Mouse (Mus musculus) 3134 (cell line): ENCODE data around the gene Asl.
"Not testable (repeated sequence)": the region's sequence is repeated elsewhere in the genome, so short reads cannot be mapped to it uniquely, and the experiment has no call there.

Source experiments
- DNase-seq: peaks from one replicate; pipeline ENCODE4 v3.0.0-alpha.2; 2011; ENCODE audit warnings: low spot score; ENCODE audit not compliant: insufficient read length; ENCODE audit errors: extremely low read depth

Asl gene

DNA sequence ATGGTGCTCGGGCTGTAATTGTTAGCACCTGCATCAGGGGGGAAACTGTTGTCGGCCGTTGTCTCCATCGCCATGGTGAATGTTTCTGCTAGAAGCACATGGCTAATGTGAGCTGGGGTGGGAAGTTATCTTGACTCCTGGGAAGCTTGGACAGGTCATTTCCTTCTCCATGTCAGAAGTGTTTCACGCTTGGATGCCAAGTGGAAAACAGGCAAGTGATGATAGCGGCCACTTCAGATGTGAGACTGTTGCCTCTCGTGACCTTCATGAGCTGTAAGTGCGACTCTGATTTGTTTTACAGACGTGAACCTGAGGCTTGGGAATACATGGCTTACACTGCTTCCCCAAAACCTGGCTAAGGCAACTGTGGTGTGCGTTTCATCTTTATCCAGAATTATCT lies 17.5 kb upstream of the Asl start:
- no peak for DNase-seq

DNA sequence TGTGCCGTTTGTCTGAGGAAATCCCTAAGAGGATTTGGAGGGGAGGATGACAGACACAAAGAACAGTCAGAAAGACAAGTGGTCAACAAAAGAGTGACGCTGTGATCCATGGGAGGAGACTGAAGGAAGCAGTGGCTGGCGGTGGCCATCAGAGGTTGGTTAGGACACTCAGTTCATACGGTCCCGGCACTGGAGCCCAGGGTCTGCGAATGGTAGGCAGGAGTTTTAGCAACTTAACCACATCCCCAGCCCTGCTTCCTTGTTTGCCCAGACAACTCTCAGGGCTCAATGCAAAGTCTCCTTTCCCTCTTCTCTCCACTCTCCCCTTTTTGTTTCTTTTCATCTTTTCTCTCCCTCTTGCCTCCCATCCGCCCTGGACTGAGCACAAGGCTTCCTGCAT lies 17.1 kb upstream of the Asl start:
- no peak for DNase-seq

DNA sequence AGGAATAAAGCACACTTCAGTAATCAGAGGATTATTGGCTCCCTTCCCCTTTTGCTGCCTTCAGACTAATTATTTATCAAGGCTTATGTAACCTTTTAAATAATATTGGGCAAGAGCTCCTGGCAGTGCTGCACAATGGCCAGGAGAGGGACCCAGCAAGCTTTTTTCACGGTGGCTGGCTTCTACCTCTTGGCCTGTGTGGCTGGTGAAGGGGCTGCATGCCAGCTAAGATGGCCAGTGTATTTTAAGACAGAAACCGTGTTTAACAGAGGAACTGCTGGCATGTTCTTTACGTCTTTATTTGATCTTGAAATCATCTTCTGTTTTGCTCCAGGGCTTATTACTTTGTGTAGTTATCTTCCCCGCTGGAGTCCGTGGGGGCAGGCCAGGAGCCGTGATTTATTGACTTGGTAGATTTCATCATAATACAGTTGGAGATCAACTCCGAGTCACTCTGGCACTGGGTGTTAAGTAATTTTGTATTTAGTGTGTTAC lies 15.2 kb upstream of the Asl start:
- DNase-seq: no peak

DNA sequence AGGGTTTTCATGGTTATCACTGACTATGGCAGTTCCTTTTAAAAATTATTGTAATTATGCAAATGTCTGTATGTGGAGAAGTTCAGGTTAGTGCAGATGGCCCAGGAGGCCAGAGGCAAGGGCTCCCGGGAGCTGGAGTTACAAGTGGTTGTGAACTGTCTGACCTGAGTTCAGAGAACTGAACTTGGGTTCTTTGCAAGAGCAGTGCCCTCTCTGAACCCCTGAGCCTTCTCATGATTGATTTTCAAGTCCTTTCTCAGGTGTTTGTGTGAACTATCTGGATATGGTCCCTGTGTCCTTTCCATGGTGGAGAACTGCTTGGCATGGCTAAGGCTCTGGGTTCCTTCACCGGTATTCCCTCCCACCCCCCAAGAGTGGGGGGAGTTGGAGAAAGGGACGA lies 14.7 kb upstream of the Asl start:
- DNase-seq: no peak

DNA sequence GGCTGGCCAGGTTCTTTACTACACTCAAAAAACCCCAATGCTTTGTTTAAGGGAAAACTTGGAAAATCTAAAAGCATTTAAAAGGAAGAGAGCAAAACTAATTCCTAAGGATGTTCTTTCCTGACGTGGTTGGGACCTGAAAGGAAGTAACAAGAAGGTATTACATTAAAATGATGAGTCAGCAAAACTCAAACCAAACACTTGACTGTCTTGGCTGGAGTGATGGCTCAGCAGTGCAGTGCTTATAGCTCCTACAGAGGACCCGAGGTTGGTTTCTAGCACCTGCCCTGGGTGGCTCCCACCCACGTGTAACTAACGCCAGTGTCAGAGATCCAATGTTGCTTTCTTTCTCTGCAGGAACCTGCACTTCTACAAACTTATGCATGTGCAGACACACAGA lies 12.2 kb upstream of the Asl start:
- no peak for DNase-seq

DNA sequence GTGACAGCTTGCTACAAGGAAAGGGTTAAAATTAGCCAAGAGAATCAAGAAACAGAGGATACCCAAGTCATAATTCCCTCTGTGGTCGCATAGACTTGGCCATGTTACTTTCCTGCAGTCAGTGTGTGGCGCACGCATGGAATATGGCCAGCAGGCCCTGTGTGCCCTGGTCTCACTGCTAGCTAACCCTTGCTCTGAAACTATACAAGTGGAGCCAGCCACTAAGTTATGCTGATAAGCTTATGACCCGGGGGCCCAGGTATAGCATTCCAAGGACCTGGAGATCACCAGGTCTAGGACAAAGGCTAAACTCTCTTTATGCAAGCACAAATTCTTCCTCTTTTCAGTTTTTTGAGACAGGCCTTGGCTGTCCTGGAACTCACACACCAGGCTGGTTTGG lies 11.8 kb upstream of the Asl start:
- no peak for DNase-seq

DNA sequence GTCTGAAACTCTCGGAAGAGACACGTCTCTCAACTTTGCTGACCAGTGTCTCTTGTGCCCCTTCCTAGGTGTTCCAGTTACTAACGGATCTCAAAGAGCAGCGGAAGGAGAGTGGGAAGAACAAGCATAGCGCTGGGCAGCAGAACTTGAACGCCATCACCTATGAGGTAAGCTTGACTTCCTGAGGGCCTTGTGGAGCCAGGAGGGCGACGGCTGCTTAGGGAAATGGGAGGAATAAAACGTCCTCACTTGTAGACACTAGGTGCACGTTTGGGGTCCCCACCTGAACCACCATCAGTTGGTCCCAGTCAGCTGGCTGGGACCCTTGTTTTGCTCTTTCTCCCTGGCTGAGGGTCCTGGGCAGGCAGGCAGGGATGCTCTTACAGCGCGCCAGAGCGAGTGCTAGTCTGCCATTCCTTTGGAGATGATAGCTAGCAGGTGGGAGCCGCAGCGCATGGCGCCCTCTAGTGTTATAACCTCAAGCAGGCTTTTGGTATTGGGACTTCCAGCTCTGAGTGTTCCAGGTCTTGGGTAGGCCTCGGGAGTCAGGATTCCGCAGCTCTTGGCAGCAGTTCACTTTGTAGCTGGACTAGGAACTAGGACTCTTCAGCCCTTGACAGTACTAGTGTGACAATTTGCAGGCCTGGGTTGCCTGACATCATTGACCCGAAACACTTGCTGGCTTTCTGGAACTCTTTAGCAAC lies 8.9 kb upstream of the Asl start:
- DNase-seq: peak; percentile 37

DNA sequence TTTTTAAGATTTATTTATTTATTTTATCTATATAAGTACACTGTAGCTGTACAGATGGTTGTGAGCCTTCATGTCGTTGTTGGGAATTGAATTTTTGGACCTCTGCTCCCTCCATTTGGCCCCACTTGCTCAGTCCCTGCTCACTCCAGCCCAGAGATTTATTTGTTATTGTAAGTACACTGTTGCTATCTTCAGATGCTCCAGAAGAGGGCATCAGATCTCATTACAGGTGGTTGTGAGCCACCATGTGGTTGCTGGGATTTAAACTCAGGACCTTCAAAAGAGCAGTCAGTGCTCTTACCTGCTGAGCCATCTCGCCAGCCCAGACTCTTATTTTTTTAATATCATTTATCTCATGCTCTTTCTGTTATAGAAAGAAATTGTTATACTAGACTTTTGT lies 7.3 kb upstream of the Asl start:
- not testable (repeated sequence) for DNase-seq

DNA sequence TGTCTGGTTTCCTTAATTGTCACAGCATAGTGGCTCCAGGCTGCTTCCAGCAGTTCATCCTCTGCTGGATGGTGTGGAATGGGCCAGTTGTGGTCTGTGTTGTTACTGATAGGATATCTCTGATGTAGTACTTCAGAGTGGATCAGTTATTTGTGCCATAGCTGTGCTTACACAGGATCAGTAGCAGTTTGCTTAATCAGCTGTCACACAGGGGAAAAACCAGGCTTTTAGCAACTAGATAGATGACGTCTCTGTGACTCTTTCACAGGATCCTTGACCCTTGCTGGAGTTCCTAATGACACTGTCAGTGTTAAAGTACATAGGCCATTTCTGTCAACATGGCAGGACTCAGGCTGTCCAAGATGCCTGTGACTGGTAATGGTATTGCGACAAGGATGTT lies 4.8 kb upstream of the Asl start:
- no peak for DNase-seq

DNA sequence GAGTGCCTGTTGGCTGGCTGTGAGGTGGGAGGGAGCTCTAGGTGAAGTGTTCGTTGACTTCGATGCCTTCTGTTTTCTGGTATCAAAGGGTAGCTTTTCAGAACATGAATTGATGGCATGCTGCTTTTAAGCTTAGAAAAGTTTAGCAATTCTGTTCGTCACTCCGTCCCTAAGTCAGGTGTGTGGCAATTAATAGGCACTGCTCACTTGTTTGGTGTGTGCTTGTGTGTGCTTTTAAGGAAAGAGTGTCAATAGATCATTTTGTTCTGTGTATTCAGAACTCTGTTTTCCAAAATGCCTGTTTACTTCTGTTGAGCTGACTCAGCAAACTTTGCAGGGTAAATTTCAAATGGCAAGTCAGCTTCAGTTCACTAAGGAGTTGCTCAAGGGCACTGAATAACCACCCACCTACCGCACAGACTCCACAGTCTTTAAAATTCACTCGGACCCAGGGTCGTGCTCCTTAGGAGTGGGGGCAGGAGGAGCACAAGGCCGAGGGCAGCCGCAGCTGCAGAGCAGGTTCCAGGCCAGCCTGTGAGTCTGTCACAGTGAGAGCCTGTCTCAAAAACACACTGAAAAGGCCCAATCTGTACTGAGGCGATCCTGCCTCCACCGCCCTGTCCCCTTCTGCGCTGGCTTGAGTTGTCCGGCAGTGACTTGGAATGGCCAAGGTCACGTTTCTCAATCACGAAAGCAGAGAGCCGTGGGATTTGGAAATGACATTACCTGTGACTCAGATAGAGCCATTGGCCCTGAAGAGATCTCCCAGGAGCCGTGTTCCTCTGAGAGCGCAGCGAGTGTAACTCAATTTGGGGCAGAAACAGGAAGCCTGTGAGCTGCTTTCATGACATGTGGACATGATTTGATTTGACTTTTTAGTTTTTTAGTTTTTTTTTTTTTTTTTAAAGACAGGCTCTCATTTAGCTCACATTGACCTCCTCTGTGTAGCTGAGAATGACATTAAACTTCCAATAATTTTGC lies 2.7 kb upstream of the Asl start:
- DNase-seq: no peak

DNA sequence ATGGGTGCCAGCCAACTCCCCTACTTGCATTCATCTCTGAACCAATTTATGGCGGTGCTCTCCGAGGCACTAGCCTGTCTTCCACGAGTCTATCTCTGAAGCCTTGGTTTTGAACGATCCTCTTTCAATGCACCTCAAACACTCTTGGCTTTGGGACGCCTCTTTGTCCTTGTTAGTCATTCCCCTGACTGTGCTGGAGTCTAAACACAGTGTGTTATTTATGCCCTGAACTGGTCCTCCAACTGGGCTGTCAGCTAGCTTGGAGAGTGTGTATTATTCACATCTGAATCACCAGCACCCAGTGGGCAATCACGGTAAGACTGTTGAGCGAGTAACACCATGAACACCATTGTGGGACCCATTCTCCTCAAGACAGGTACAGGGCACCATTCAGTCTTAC lies 1.4 kb downstream of the Asl start:
- no peak for DNase-seq

DNA sequence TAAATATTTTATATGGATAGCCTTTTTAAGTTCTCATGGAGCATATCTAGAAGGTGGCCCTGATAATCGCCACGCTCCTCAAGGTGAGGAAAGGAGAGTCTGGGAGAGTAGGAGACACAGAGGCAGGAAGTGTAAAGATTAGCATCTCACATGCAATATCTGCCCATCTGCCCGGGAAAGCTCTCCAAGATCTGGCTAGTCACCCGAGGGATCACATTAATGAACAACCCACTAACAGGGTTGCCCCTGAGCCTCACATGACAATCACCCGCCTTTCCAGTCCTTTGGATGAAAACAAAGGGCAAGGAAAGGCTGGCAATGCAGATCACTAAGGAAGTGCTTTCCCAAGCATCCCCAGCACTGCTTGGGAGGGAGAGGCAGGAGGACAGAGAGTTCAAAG lies 1.9 kb downstream of the Asl start:
- DNase-seq: no peak

DNA sequence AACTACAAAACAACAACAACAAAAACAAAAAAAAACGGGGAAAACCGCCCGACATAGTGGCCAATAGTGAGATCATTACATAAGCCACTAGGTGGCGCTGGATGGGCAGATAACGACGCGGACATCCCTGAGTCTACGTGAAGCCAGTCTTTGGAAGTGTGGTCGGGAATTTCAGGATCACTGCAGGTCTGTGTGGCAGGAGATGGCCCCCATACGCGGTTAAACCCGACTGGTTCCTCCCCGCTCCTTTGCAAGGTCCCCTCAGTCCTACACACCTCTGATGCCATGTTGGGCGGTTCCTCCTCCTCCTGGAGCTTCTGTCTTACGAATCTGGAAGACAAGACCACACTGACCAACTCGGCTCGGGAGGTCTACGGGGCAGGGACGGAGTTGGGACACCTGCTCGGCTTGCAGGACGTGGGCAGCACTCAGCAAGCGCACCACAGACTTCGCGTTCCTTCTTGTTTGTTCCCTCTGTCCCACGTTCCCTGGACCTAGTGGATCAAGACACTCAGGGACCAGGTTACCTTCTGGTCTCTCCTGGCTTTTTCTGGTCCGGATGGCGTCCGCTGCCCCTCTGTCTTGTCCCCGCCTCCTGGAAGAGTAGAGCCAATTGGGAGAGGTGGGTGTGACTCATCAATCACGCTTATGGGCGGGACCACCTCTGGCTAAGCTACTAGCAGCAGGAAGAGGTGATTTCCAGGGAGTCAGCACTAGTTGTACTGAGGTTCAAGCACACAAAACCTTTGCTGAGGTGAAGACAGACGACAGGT lies 5.1 kb downstream of the Asl start:
- DNase-seq: peak; percentile 94

DNA sequence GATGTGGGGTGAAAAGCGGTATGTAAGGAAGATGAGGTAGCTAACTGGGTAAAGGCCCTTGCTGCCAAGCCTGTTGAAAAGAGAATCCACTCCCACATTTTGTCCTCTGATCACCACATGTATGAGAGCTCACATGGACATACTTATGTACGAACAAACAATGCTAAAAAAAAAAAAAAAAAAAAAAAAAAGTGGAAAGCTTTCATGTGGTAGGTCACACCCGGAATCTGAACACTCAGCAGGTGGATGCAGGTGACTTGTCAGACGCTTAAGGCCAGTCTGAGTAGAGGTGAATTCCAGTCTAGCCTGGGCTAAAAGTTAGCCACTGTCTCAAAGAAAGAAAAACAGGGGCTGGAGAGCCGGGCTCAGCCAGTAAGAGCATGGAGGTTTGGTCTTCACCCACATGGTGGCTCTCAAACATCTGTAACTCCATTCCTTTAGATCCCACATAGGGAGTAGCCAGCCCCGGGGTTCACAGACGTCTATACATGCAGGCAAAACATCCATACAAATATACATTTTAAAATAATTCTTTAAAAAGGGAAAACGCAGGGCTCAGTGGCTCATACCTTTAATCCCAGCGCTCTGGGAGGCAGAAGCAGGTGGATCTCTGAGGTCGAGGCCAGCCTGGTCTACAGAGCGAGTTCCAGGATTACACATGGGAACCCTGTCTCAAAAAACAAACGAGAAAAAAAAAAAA lies 5.8 kb downstream of the Asl start:
- DNase-seq: no peak

DNA sequence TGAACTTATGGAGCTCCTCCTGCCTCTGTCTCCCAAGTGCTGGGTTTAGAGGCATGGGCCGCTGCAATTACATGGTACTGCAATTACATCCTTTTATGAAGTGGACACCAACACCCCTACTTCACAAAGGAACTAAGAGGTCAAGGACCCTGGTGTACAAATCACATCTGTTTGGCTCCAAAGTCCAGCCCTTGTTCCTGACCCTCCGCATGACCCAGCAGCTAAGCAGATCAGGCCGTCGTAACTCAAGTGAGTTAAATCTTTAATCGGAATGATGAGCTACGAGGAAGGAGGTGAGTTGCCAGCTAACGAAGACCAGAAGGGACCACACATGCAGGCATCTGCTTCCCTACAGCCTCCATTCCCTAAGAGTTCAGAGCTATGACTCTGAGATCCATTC lies 6.7 kb downstream of the Asl start:
- DNase-seq: no peak

DNA sequence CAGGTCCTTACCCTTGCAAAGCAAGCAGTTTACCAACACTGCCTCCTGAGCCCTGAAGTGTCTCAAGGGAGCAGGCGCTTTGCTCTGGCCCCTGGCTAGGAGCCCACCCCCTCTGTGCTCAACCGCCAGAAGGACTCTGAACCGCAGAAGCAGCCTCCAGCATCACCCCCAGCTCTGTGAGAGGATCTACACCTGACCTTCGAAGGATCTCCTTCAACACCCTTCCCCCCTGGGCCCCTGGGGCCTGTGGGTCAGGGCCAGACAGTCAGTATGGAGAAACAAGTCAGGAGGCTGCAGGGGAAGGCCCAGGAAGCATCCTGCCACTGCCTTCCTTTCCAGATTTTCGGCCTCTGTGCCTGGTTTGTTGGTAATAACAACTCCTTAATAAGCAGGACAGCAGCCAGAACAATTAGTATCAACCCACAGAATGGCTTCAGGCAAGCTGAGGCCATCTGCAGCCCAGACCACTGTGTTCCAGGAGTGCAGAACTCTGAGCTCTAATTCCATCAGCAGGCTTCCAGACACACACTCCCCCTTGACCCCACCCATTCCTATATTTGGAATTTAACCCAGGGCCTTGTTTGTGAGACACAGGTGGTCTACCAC lies 7.6 kb downstream of the Asl start:
- no peak for DNase-seq

DNA sequence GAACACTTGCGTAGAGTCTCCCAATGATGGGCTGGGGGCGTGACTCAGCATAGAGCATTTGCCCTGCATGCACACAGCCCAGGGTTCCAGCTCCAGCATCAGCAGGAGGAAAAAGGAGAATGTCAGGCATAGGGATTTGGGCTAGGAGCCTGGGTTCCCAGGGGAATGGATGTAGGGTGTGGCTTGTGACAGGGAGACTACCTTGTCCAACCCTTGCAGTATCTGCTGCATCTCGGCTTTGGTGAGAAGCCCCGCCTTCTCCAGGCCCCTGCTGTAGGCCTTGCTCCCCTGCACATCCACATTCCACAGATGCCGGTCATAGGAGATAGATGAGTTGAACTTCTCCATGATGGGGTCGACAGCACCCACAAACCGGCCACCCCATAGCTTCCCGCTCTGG lies 9.6 kb downstream of the Asl start:
- DNase-seq: no peak

DNA sequence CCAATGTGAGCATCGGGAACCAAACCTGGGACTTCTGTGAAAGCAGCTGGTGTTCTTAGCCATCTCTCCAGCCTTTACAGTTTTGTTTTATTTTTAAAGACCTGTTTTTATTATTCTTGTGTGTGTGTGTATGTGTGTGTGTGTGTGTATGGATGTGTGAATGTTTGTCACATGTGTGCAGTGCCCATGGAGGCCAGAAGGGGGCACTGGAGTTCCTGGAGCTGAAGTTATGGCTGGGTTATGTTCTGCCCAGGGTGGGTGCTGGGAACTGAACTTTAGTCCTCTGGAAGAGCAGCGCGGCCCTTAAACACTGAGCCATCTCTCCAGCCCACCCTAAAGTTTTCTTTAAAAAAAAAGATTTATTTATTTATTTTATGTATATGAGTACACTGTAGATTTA lies 13.9 kb downstream of the Asl start:
- no peak for DNase-seq

DNA sequence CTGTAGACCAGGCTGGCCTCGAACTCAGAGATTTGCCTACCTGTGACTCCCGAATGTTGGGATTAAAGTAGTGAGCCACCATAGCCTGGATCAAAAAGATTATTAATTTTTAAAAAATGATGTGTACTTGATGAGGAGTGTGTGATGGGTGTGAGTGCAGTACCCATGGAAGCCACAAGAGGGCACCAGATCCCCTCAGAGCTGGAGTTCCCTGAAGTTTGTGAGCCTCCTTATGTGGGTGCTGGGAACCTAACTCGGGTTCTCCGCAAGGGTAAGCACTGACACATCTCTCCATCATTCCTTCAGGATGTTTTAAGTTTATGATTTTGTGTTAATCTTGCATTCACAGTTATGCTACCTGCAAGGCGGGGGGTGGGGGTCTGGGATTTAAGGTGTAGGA lies 18.1 kb downstream of the Asl start:
- DNase-seq: no peak

DNA sequence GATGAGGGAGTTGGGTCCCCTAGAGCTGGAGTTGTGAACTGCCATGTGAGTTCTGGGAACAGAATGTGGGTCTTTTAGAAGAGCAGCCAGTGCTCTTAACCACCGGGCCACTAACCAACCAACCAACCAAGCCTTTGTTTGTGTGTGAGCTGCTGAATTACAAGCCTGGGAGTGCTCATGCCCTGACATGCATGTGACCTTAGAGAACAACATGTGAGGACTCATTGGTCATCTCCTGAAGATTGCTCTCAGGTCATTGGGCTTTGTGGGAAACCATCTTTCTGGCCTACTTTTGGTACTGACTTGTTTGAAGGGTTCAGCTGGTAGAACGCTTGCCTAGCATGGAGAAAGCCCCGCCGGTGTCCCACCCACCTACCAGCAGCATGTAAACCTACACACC lies 19.3 kb downstream of the Asl start:
- no peak for DNase-seq
